Mouse (Mus musculus): Measurements from ENCODE around the gene Rpgrip1. TPM values are rescaled to one million over a fixed set of nuclear protein-coding genes. Genes with fewer than 3 reads are reported as not detected.

The Rpgrip1 gene
- total RNA-seq, 4 experiments from 2014 or later: 0.44 to 2.3 (median 1.4) TPM

- DNase-seq: no peak
These were observed 8.5 kb downstream of the Rpgrip1 start for GRCm38 (mm10) chr14:52118823-52119608.

GRCm38 (mm10) chr14:52120169-52120568, 9.7 kb downstream of the Rpgrip1 start:
- DNase-seq: no peak

GRCm38 (mm10) chr14:52123918-52124317, 13.4 kb downstream of the Rpgrip1 start:
- peak; percentile 39 for DNase-seq

GRCm38 (mm10) chr14:52124636-52125035, 14.1 kb downstream of the Rpgrip1 start:
- DNase-seq: no peak

GRCm38 (mm10) chr14:52133584-52133983, 23.1 kb downstream of the Rpgrip1 start:
- DNase-seq: no peak

- no peak for DNase-seq
These were observed 30.3 kb downstream of the Rpgrip1 start for GRCm38 (mm10) chr14:52140577-52141444.

GRCm38 (mm10) chr14:52141445-52142127, 31.1 kb downstream of the Rpgrip1 start:
- no peak for DNase-seq

GRCm38 (mm10) chr14:52144165-52144564, 33.7 kb downstream of the Rpgrip1 start:
- no peak for DNase-seq

- no peak for DNase-seq
These were observed 36.0 kb downstream of the Rpgrip1 start for GRCm38 (mm10) chr14:52146540-52146939.

- no peak for DNase-seq
These were observed 39.4 kb downstream of the Rpgrip1 start for GRCm38 (mm10) chr14:52149888-52150287.

GRCm38 (mm10) chr14:52152179-52152578, 41.7 kb downstream of the Rpgrip1 start:
- no peak for DNase-seq

- DNase-seq: no peak
These were observed 42.1 kb downstream of the Rpgrip1 start for GRCm38 (mm10) chr14:52152613-52153012.

- DNase-seq: no peak
These were observed 44.5 kb downstream of the Rpgrip1 start for GRCm38 (mm10) chr14:52155008-52155407.

- DNase-seq: peak; percentile 74
These were observed 50.4 kb downstream of the Rpgrip1 start for GRCm38 (mm10) chr14:52160911-52161310.

- DNase-seq: no peak
These were observed 56.1 kb downstream of the Rpgrip1 start for GRCm38 (mm10) chr14:52166571-52166970.

- DNase-seq: no peak
These were observed 78.3 kb downstream of the Rpgrip1 start for GRCm38 (mm10) chr14:52188788-52189187.

GRCm38 (mm10) chr14:52189519-52189918, 79.0 kb downstream of the Rpgrip1 start:
- DNase-seq: no peak

GRCm38 (mm10) chr14:52190740-52191359, 80.3 kb downstream of the Rpgrip1 start:
- no peak for DNase-seq

- peak; percentile 25 for DNase-seq
These were observed 85.2 kb downstream of the Rpgrip1 start for GRCm38 (mm10) chr14:52195691-52196090.

- DNase-seq: no peak
These were observed 86.0 kb downstream of the Rpgrip1 start for GRCm38 (mm10) chr14:52196230-52197155.

Measured in adrenal gland, adult 8-10 months (tissue).